Mouse (Mus musculus) ES-Bruce4 (cell line): Measurements from ENCODE around the gene Il10. TPM values are rescaled to one million over a fixed set of nuclear protein-coding genes. Genes with fewer than 3 reads are reported as not detected.
A peak's percentile ranks its signal among the peaks of the same experiment; 100 is the strongest.

Source experiments
- H3K27ac ChIP-seq: 2 replicates; pipeline ENCODE4 v1.5.1; 2012; ENCODE audit warnings: low read length, inconsistent platforms; ENCODE audit not compliant: insufficient read depth
- H3K27me3 ChIP-seq: 2 replicates; pipeline ENCODE4 v1.6.1; 2012; ENCODE audit warnings: mild to moderate bottlenecking, low read length, inconsistent platforms; ENCODE audit not compliant: control insufficient read depth, poor library complexity, insufficient read depth, severe bottlenecking
- H3K36me3 ChIP-seq: 2 replicates; pipeline ENCODE4 v1.6.1; 2012; ENCODE audit warnings: inconsistent platforms, mild to moderate bottlenecking, low read length, moderate library complexity; ENCODE audit not compliant: control insufficient read depth, poor library complexity, insufficient read depth, severe bottlenecking
- H3K4me1 ChIP-seq: one replicate; pipeline ENCODE4 v1.8.1; 2011; ENCODE audit warnings: low read length; ENCODE audit not compliant: control insufficient read depth, insufficient read depth
- H3K4me3 ChIP-seq: 2 replicates; pipeline ENCODE4 v1.5.1; 2011; ENCODE audit warnings: low read depth, mild to moderate bottlenecking, low read length
- H3K9ac ChIP-seq: 2 replicates; pipeline ENCODE4 v1.6.1; 2012; ENCODE audit warnings: low read depth, mild to moderate bottlenecking, inconsistent platforms; ENCODE audit not compliant: poor library complexity, severe bottlenecking
- H3K9me3 ChIP-seq: replicated peaks from 2 replicates; pipeline ENCODE4 v1.6.1; 2012; ENCODE audit warnings: mild to moderate bottlenecking, low read length, inconsistent platforms; ENCODE audit not compliant: control insufficient read depth, poor library complexity, insufficient read depth, severe bottlenecking
- CTCF ChIP-seq: IDR thresholded peaks from one replicate; pipeline ENCODE4 v1.8.1; 2011; ENCODE audit warnings: low read depth, low read length
- EP300 ChIP-seq: IDR thresholded peaks from 2 replicates; pipeline ENCODE4 v1.6.1; 2011; ENCODE audit warnings: low read depth, low read length; ENCODE audit not compliant: insufficient read depth
- POLR2A ChIP-seq: IDR thresholded peaks from one replicate; pipeline ENCODE4 v1.8.1; 2011; ENCODE audit warnings: low read length; ENCODE audit not compliant: insufficient read depth
- polyA plus RNA-seq: library from polyadenylated mRNA; stranded (reverse); fragments of >200 nt; gene quantifications from 2 replicates; pipeline ENCODE4 v1.2.4, GENCODE M21; 2011; ENCODE audit warnings: low read depth; ENCODE audit not compliant: missing spikeins, insufficient read depth, insufficient read length

Gene Il10
- polyA plus RNA-seq, 1 experiment = not detected

DNA sequence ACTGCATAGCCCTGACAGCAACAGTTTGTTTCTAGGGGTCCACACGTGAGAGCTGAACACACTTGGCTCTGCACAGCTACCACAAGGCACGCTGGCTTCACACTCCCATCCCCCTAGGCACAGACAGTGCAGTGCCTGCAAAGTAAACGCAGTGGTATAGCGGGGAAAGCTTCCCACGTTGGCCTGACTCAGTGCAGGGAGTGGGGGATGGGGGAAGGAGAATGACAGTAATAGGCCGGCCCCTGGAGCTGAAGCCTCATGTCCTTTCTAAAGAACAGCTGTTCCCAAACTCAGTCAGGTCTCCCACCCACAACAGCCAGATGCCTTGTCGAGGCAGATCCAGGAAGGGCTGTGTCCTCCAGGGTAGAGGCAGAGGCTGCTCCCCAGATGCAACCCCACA, 31.4 kb downstream of the Il10 start:
- Histone ChIP-seq H3K27ac (no peak overlapping the region), H3K4me3 (no peak overlapping the region), H3K9me3 (no peaks in the 10 kb centered on the region), H3K9ac (no peak overlapping the region), H3K36me3 (no peaks in the 10 kb centered on the region), H3K27me3 (no peaks in the 10 kb centered on the region), H3K4me1 (no peaks in the 10 kb centered on the region)
- TF ChIP-seq CTCF (no peak), EP300 (no peak), POLR2A (no peak)

DNA sequence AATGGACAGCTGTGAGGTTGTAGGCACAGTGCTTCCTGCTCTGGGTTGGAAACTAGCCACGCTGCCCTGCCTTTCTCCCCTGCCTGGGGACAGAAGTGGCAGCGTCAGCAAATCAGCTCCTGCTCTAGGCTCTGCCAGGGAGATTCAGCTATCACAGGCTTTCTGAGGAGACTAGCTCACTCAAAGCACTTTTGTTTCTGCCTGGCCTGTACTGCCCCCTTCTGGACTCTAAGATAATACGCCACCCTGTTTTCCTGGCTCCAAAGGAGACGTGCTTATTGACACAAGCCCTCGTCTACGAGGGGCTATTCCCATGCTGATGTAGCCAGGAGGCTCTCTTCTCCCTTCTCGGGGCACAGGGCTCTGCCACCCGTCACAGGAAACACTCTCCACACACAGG, 33.6 kb downstream of the Il10 start:
- no peak overlapping the region for H3K9ac ChIP-seq
- no peaks in the 10 kb centered on the region for H3K27me3 ChIP-seq
- H3K27ac ChIP-seq = no peak overlapping the region
- no peak overlapping the region for H3K4me3 ChIP-seq
- H3K4me1 ChIP-seq = no peaks in the 10 kb centered on the region
- H3K36me3 ChIP-seq = no peaks in the 10 kb centered on the region
- no peaks in the 10 kb centered on the region for H3K9me3 ChIP-seq
- peak; percentile 52 for TF ChIP-seq CTCF
- no peak for TF ChIP-seq EP300
- no peak for TF ChIP-seq POLR2A

DNA sequence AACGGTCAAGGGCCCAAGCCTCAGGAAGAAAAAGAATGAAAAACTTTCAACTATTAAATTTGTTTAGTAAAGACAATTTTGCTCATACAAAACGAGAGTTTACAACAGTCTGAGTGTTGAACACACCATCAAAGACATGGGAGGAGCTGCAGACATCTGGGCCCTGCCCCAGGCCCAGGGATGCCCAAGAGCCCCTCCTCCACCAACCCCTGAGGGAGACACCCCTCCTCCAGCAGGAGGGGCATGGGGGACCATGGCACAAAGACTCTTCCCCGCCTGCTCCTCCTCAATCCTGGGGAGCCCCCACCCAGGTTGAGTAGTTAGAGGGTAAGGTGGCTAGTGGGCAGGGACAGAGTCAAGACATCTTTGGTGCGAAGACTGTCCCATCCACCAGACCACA, 34.0 kb downstream of the Il10 start:
- TF ChIP-seq POLR2A (no peak), CTCF (no peak), EP300 (no peak)
- H3K4me3 ChIP-seq = no peak overlapping the region
- H3K9ac ChIP-seq = no peak overlapping the region
- H3K36me3 ChIP-seq = no peaks in the 10 kb centered on the region
- no peaks in the 10 kb centered on the region for H3K9me3 ChIP-seq
- H3K4me1 ChIP-seq = no peaks in the 10 kb centered on the region
- no peak overlapping the region for H3K27ac ChIP-seq
- H3K27me3 ChIP-seq = no peaks in the 10 kb centered on the region

DNA sequence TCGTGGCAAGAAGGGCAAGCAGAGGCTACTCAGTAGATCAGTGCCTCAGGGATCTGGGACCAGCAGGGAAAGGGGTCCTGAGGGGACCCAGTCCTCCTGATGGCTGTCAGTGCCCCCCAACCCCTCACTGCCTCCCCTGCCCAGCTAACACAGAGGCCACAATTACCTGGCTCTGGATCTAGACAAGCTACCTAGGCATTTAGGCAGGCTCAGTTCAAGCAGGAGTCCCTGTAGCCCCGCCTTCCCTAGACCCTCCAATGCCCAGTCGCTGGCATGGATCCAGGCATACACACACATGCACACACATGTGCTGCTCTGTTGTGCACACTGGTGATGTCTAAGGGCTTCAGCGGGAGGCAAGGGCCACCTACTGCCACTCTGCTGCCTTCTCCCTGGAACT, 34.6 kb downstream of the Il10 start:
- H3K9ac ChIP-seq = no peak overlapping the region
- TF ChIP-seq POLR2A (no peak), CTCF (no peak), EP300 (no peak)
- no peaks in the 10 kb centered on the region for H3K9me3 ChIP-seq
- H3K4me3 ChIP-seq = no peak overlapping the region
- H3K36me3 ChIP-seq = no peaks in the 10 kb centered on the region
- H3K27me3 ChIP-seq = no peaks in the 10 kb centered on the region
- H3K4me1 ChIP-seq = no peaks in the 10 kb centered on the region
- H3K27ac ChIP-seq = no peak overlapping the region

DNA sequence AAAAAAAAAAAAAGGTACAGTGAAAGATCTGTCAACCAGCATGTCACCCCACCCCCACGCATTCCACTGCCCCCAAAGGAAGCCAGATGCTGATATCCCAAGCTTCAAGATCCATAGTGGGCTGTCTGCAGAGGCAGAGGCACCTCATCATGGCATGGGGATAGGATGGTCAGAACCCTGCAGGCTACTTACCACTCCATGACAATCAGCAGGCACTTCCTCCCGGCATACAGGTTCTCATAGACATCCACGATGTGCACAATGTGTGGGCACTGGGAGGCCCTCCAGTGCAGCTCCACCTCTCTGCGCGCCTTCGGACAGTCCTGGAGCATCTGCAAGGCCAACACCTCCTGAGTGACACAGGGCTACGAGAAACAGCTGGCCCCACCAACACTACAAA, 38.8 kb downstream of the Il10 start:
- Histone ChIP-seq H3K36me3 (no peaks in the 10 kb centered on the region), H3K9ac (no peak overlapping the region), H3K9me3 (no peaks in the 10 kb centered on the region), H3K4me1 (no peaks in the 10 kb centered on the region), H3K4me3 (no peak overlapping the region), H3K27ac (no peak overlapping the region), H3K27me3 (no peaks in the 10 kb centered on the region)
- TF ChIP-seq CTCF = no peak
- TF ChIP-seq EP300 = no peak
- TF ChIP-seq POLR2A = no peak

DNA sequence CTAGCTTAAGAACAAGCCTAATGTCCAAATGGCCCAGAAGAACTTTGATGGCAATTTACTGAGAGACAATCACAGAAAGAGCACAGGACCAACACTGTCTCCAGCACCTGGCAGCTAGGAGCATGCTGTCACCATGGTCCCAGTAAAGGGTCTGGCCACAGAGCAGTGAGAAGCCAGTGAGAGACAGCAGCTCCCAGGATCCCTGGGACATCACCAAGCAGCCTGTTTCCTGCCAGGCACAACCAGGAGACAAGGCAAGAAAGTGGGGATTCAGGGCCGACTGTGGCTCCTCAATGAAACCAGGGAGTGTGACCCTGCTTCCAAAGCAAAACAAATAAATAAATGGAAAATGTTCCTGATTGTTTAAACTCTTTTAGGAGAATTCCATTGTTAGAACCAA, 39.8 kb downstream of the Il10 start:
- Histone ChIP-seq H3K27ac (no peak overlapping the region), H3K9me3 (no peaks in the 10 kb centered on the region), H3K9ac (no peak overlapping the region), H3K27me3 (no peaks in the 10 kb centered on the region), H3K4me3 (no peak overlapping the region), H3K4me1 (no peaks in the 10 kb centered on the region), H3K36me3 (no peaks in the 10 kb centered on the region)
- TF ChIP-seq CTCF (no peak), EP300 (no peak), POLR2A (no peak)
